Mouse (Mus musculus) neural tube, embryonic 11.5 days (tissue): ENCODE measurements around the gene Peli2. TPM values are rescaled to one million over a fixed set of nuclear protein-coding genes. Genes with fewer than 3 reads are reported as not detected.
"Not testable (repeated sequence)": the region's sequence is repeated elsewhere in the genome, so short reads cannot be mapped to it uniquely, and the experiment has no call there.

Source experiments
- ATAC-seq: fragments of 200-750 bp; cut with Nextera tagmentation; 2 replicates; pipeline ENCODE4 v1.8.0; 2017; ENCODE audit warnings: moderate number of reproducible peaks, mild to moderate bottlenecking, moderate TSS enrichment, moderate library complexity; ENCODE audit not compliant: insufficient read depth, low FRiP score, low TSS enrichment
- DNase-seq: peaks from one replicate; pipeline ENCODE4 v3.0.0-alpha.2; 2015; ENCODE audit warnings: low spot score
- H3K27ac ChIP-seq: fragments of 300-500 bp; sonication (generic); 2 replicates; pipeline ENCODE4 v1.5.1; 2014; ENCODE audit warnings: low read depth, mild to moderate bottlenecking, low read length
- H3K27me3 ChIP-seq: fragments of 300-500 bp; sonication (generic); 2 replicates; pipeline ENCODE4 v1.6.1; 2014; ENCODE audit warnings: mild to moderate bottlenecking, low read length, mixed read lengths; ENCODE audit not compliant: control insufficient read depth, insufficient read depth
- H3K36me3 ChIP-seq: fragments of 300-500 bp; sonication (generic); 2 replicates; pipeline ENCODE4 v1.6.1; 2014; ENCODE audit warnings: mild to moderate bottlenecking, low read length, moderate library complexity, mixed read lengths; ENCODE audit not compliant: control insufficient read depth, insufficient read depth
- H3K4me1 ChIP-seq: fragments of 300-500 bp; sonication (generic); 2 replicates; pipeline ENCODE4 v1.6.1; 2014; ENCODE audit warnings: low read length, mixed read lengths; ENCODE audit not compliant: control insufficient read depth, insufficient read depth
- H3K4me2 ChIP-seq: fragments of 300-500 bp; sonication (generic); 2 replicates; pipeline ENCODE4 v1.6.1; 2014; ENCODE audit warnings: low read depth, mild to moderate bottlenecking, moderate library complexity
- H3K4me3 ChIP-seq: fragments of 300-500 bp; sonication (generic); 2 replicates; pipeline ENCODE4 v1.5.1; 2014; ENCODE audit warnings: low read depth, low read length
- H3K9ac ChIP-seq: fragments of 300-500 bp; sonication (generic); 2 replicates; pipeline ENCODE4 v1.6.1; 2014; ENCODE audit warnings: mild to moderate bottlenecking, low read length
- H3K9me3 ChIP-seq: fragments of 300-500 bp; sonication (generic); 2 replicates; pipeline ENCODE4 v1.6.1; 2016; ENCODE audit warnings: low read length; ENCODE audit not compliant: control insufficient read depth
- WGBS: fragments of 180-500 bp; shearing (Covaris S2); extraction: QIAGEN DNeasy Blood & Tissue Kit; methylation state at CpG from one replicate; pipeline ENCODE4 v1.1.7; 2014; 5-methylcytosine and 5-hydroxymethylcytosine counted together
- polyA plus RNA-seq: library from polyadenylated mRNA; unstranded; fragments of >200 nt; fragmentation: Nextera tagmentation; extraction: Ambion mirVana; gene quantifications from 2 replicates; pipeline ENCODE4 v1.2.1, GENCODE M21; 2014

The Peli2 gene
- polyA plus RNA-seq: 14.9 and 18.7 TPM in 2 replicates

GRCm38 (mm10) chr14:48120752-48121528 is at the start of gene Peli2:
Peli2 (plus strand) TSS chr14:48120823.
- DNase-seq (peak; percentile 80), ATAC-seq (peak; percentile 81)
- peak within 1 kb of the TSS; percentile 86 for H3K27ac ChIP-seq
- peak within 1 kb of the TSS; percentile 89 for H3K9ac ChIP-seq
- H3K4me2 ChIP-seq: peak within 1 kb of the TSS; percentile 63
- under 1% methylated on average over 96 of the region's 117 CpGs for WGBS
- peak within 1 kb of the TSS; percentile 63 for H3K4me3 ChIP-seq
- H3K9me3 ChIP-seq: no peaks in the 10 kb centered on the region
- H3K27me3 ChIP-seq: no peaks in the 10 kb centered on the region
- H3K4me1 ChIP-seq: peaks cover 25% of the 10 kb centered on the region
- no peaks in the 10 kb centered on the region for H3K36me3 ChIP-seq

- no peaks in the 10 kb centered on the region for H3K27me3 ChIP-seq
- no peak overlapping the region for H3K4me2 ChIP-seq
- DNase-seq: no peak
- no peak for ATAC-seq
- peaks cover 11% of the 10 kb centered on the region; the same call in 1 of the 2 replicates for H3K4me1 ChIP-seq
- WGBS: 60% methylated on average over 4 of the region's 4 CpGs
- H3K27ac ChIP-seq: no peak overlapping the region
- no peaks in the 10 kb centered on the region for H3K36me3 ChIP-seq
- no peaks in the 10 kb centered on the region for H3K9me3 ChIP-seq
- no peak overlapping the region for H3K4me3 ChIP-seq
- H3K9ac ChIP-seq: no peak overlapping the region
These were observed 48.5 kb upstream of the Peli2 start for GRCm38 (mm10) chr14:48072104-48072503.

- Histone ChIP-seq H3K4me1 (peaks cover 11% of the 10 kb centered on the region; the same call in 1 of the 2 replicates), H3K9me3 (no peaks in the 10 kb centered on the region), H3K27ac (peak overlapping the region; percentile 85), H3K4me2 (no peak overlapping the region), H3K4me3 (no peak overlapping the region), H3K36me3 (no peaks in the 10 kb centered on the region), H3K27me3 (no peaks in the 10 kb centered on the region), H3K9ac (peak overlapping the region; percentile 40; the same call in 1 of the 2 replicates)
- DNase-seq: peak; percentile 81
- peak; percentile 87 for ATAC-seq
- WGBS: 31% methylated on average over 24 of the region's 24 CpGs
These were observed 47.1 kb upstream of the Peli2 start for GRCm38 (mm10) chr14:48073247-48074161.

- not testable (repeated sequence) for H3K4me1 ChIP-seq, H3K4me2 ChIP-seq, H3K4me3 ChIP-seq, H3K9ac ChIP-seq, ATAC-seq, H3K27ac ChIP-seq, DNase-seq, H3K9me3 ChIP-seq, H3K27me3 ChIP-seq, H3K36me3 ChIP-seq
- 96% methylated on average over 17 of the region's 17 CpGs for WGBS
These were observed 41.0 kb upstream of the Peli2 start for GRCm38 (mm10) chr14:48079574-48079973.

- WGBS: 49% methylated on average over 14 of the region's 14 CpGs
- Histone ChIP-seq H3K4me1 (peaks cover 2% of the 10 kb centered on the region; the same call in 1 of the 2 replicates), H3K9ac (no peak overlapping the region), H3K27me3 (no peaks in the 10 kb centered on the region), H3K36me3 (no peaks in the 10 kb centered on the region), H3K4me2 (no peak overlapping the region), H3K9me3 (no peaks in the 10 kb centered on the region), H3K27ac (no peak overlapping the region), H3K4me3 (no peak overlapping the region)
- no peak for ATAC-seq
- DNase-seq: no peak
These were observed 36.5 kb upstream of the Peli2 start for GRCm38 (mm10) chr14:48083836-48084812.

GRCm38 (mm10) chr14:48086682-48087297 is 33.8 kb upstream of the Peli2 start:
- no peaks in the 10 kb centered on the region for H3K9me3 ChIP-seq
- no peak overlapping the region for H3K4me3 ChIP-seq
- peaks cover 2% of the 10 kb centered on the region; the same call in 1 of the 2 replicates for H3K4me1 ChIP-seq
- H3K9ac ChIP-seq: no peak overlapping the region
- H3K27ac ChIP-seq: peak overlapping the region; percentile 39
- DNase-seq (peak; percentile 41), ATAC-seq (no peak)
- no peaks in the 10 kb centered on the region for H3K27me3 ChIP-seq
- H3K36me3 ChIP-seq: no peaks in the 10 kb centered on the region
- WGBS: 48% methylated on average over 7 of the region's 7 CpGs
- no peak overlapping the region for H3K4me2 ChIP-seq

- 49% methylated on average over 8 of the region's 8 CpGs for WGBS
- peak; percentile 48; the same call in 1 of the 2 replicates for ATAC-seq
These were observed 33.3 kb upstream of the Peli2 start for GRCm38 (mm10) chr14:48087298-48087830.

More at GRCm38 (mm10) chr14:48087298-48087830, 33.3 kb upstream of the Peli2 start:
- Histone ChIP-seq H3K4me1 (peaks cover 2% of the 10 kb centered on the region; the same call in 1 of the 2 replicates), H3K9ac (no peak overlapping the region), H3K9me3 (no peaks in the 10 kb centered on the region), H3K4me3 (no peak overlapping the region), H3K4me2 (no peak overlapping the region), H3K27me3 (no peaks in the 10 kb centered on the region), H3K27ac (no peak overlapping the region; the same call in 1 of the 2 replicates), H3K36me3 (no peaks in the 10 kb centered on the region)
- peak; percentile 51 for DNase-seq
